Mouse (Mus musculus) myocyte (in vitro differentiated cells): ENCODE measurements around the gene Eif3l. TPM values are rescaled to one million over a fixed set of nuclear protein-coding genes. Genes with fewer than 3 reads are reported as not detected.

Experiments
- H3K27me3 ChIP-seq: one replicate; pipeline ENCODE4 v1.6.1; 2011; ENCODE audit not compliant: control insufficient read depth, insufficient read depth, insufficient read length
- H3K36me3 ChIP-seq: one replicate; pipeline ENCODE4 v1.6.1; 2011; ENCODE audit not compliant: control insufficient read depth, insufficient read depth
- H3K4me2 ChIP-seq: one replicate; pipeline ENCODE4 v1.6.1; 2011; ENCODE audit warnings: low read depth, control low read depth
- H3K4me3 ChIP-seq: one replicate; pipeline ENCODE4 v1.5.1; 2011; ENCODE audit warnings: mild to moderate bottlenecking, control low read depth, moderate library complexity
- H3K79me2 ChIP-seq: one replicate; pipeline ENCODE4 v1.6.1; 2011; ENCODE audit not compliant: control insufficient read depth, insufficient read depth
- H3ac ChIP-seq: one replicate; pipeline ENCODE4 v1.6.1; 2011; ENCODE audit not compliant: control insufficient read depth, insufficient read length
- CEBPB ChIP-seq: IDR thresholded peaks from 2 replicates; pipeline ENCODE4 v1.6.1; 2011; ENCODE audit warnings: mild to moderate bottlenecking, moderate library complexity; ENCODE audit not compliant: poor library complexity, insufficient read depth, severe bottlenecking
- E2F4 ChIP-seq: IDR thresholded peaks from one replicate; pipeline ENCODE4 v1.6.1; 2011; ENCODE audit warnings: mild to moderate bottlenecking, control low read depth, moderate library complexity; ENCODE audit not compliant: insufficient read depth
- MAX ChIP-seq: IDR thresholded peaks from one replicate; pipeline ENCODE4 v1.6.1; 2011; ENCODE audit warnings: low read depth, mild to moderate bottlenecking, control low read depth
- MYOD1 ChIP-seq, 3 experiments: IDR thresholded peaks; one replicate each; pipeline ENCODE4 v1.6.1; 2011; ENCODE audit warnings: control low read depth in 2 of 3, low read depth in 2 of 3, mild to moderate bottlenecking in 2 of 3, moderate library complexity in 1 of 3; ENCODE audit not compliant: insufficient read length in 2 of 3, control insufficient read depth in 1 of 3
- MYOG ChIP-seq, 3 experiments: IDR thresholded peaks; one replicate each; pipeline ENCODE4 v1.6.1; 2011; ENCODE audit warnings: control low read depth in 2 of 3, low read depth in 2 of 3, mild to moderate bottlenecking in 2 of 3; ENCODE audit not compliant: insufficient read length in 2 of 3, control insufficient read depth in 1 of 3, insufficient read depth in 1 of 3
- POLR2A ChIP-seq: IDR thresholded peaks from one replicate; pipeline ENCODE4 v1.6.1; 2011; ENCODE audit warnings: low read depth, mild to moderate bottlenecking, control low read depth, moderate library complexity; ENCODE audit not compliant: insufficient read length
- POLR2AphosphoS2 ChIP-seq: IDR thresholded peaks from one replicate; pipeline ENCODE4 v1.6.1; 2011; ENCODE audit warnings: low read depth, control low read depth; ENCODE audit not compliant: insufficient read length
- REST ChIP-seq: IDR thresholded peaks from one replicate; pipeline ENCODE4 v1.6.1; 2011; ENCODE audit warnings: mild to moderate bottlenecking, control low read depth, moderate library complexity; ENCODE audit not compliant: insufficient read depth, insufficient read length
- SRF ChIP-seq: IDR thresholded peaks from one replicate; pipeline ENCODE4 v1.6.1; 2011; ENCODE audit warnings: low read depth; ENCODE audit not compliant: control insufficient read depth, insufficient read length
- TCF12 ChIP-seq: IDR thresholded peaks from one replicate; pipeline ENCODE4 v1.6.1; 2011; ENCODE audit warnings: mild to moderate bottlenecking, control low read depth; ENCODE audit not compliant: poor library complexity, insufficient read depth, severe bottlenecking
- TCF3 ChIP-seq: IDR thresholded peaks from one replicate; pipeline ENCODE4 v1.6.1; 2011; ENCODE audit warnings: low read depth, control low read depth; ENCODE audit not compliant: insufficient read length
- USF1 ChIP-seq: IDR thresholded peaks from one replicate; pipeline ENCODE4 v1.6.1; 2011; ENCODE audit warnings: low read depth, mild to moderate bottlenecking, control low read depth, moderate library complexity
- polyA plus RNA-seq: library from polyadenylated mRNA; unstranded; fragments of >200 nt; fragmentation: generic; extraction: Trizol; gene quantifications from one replicate; pipeline ENCODE4 v1.2.1, GENCODE M21; 2012; ENCODE audit warnings: missing spikeins

Gene Eif3l
- polyA plus RNA-seq, 1 experiment: 315 TPM

GRCm38 (mm10) chr15:79062376-79063159, 12.4 kb upstream of the Eif3l start, which contains the start of gene Ankrd54:
Gene Ankrd54, minus strand, starts transcription at chr15:79062893.
- no peak for TF ChIP-seq USF1
- no peak for TF ChIP-seq MYOD1 (IDR thresholded peaks at IDR 0.05; ENCODE audit: control insufficient read depth in 1 of 3, insufficient read length in 2 of 3, low read depth in 2 of 3)
- peak; percentile 96 for TF ChIP-seq POLR2AphosphoS2
- peak in 1 of 3 experiments; percentile 25 for TF ChIP-seq MYOG (IDR thresholded peaks at IDR 0.05; ENCODE audit: control insufficient read depth in 1 of 3, insufficient read depth in 1 of 3, insufficient read length in 2 of 3, low read depth in 2 of 3)
- no peak for TF ChIP-seq TCF12
- no peak for TF ChIP-seq TCF3
- peak; percentile 67 for TF ChIP-seq E2F4
- no peak for TF ChIP-seq REST
- TF ChIP-seq SRF: no peak
- TF ChIP-seq MAX: no peak
- peak; percentile 98 for TF ChIP-seq POLR2A
- no peak for TF ChIP-seq CEBPB
- H3K79me2 ChIP-seq: peaks cover 9% of the 10 kb centered on the region
- H3K36me3 ChIP-seq: peaks cover 28% of the 10 kb centered on the region
- H3K4me3 ChIP-seq: peak within 1 kb of the TSS; percentile 44
- no peaks in the 10 kb centered on the region for H3K27me3 ChIP-seq
- peak within 1 kb of the TSS; percentile 21 for H3ac ChIP-seq
- peak within 1 kb of the TSS; percentile 90 for H3K4me2 ChIP-seq

- Histone ChIP-seq H3K4me2 (peak overlapping the region; percentile 90), H3ac (peak overlapping the region; percentile 21), H3K27me3 (peaks cover 7% of the 10 kb centered on the region), H3K36me3 (peaks cover 21% of the 10 kb centered on the region), H3K4me3 (peak overlapping the region; percentile 44), H3K79me2 (peaks cover 9% of the 10 kb centered on the region)
- no peak for TF ChIP-seq POLR2A
- TF ChIP-seq CEBPB: no peak
- no peak for TF ChIP-seq E2F4
- TF ChIP-seq MAX: no peak
- TF ChIP-seq MYOG (IDR thresholded peaks at IDR 0.05; ENCODE audit: control insufficient read depth in 1 of 3, insufficient read depth in 1 of 3, insufficient read length in 2 of 3, low read depth in 2 of 3): no peak
- no peak for TF ChIP-seq SRF
- no peak for TF ChIP-seq TCF12
- no peak for TF ChIP-seq USF1
- TF ChIP-seq REST: no peak
- no peak for TF ChIP-seq MYOD1 (IDR thresholded peaks at IDR 0.05; ENCODE audit: control insufficient read depth in 1 of 3, insufficient read length in 2 of 3, low read depth in 2 of 3)
- TF ChIP-seq POLR2AphosphoS2: no peak
- TF ChIP-seq TCF3: no peak
These were observed 11.7 kb upstream of the Eif3l start for GRCm38 (mm10) chr15:79063160-79063740.

- H3K79me2 ChIP-seq: peaks cover 9% of the 10 kb centered on the region
- no peak overlapping the region for H3K4me2 ChIP-seq
- H3K36me3 ChIP-seq: peaks cover 2% of the 10 kb centered on the region
- TF ChIP-seq MYOD1 (IDR thresholded peaks at IDR 0.05; ENCODE audit: control insufficient read depth in 1 of 3, insufficient read length in 2 of 3, low read depth in 2 of 3): no peak
- TF ChIP-seq E2F4: no peak
- TF ChIP-seq CEBPB: no peak
- TF ChIP-seq POLR2AphosphoS2: no peak
- TF ChIP-seq POLR2A: no peak
- TF ChIP-seq TCF12: no peak
- H3K4me3 ChIP-seq: no peak overlapping the region
- H3ac ChIP-seq: no peak overlapping the region
- peaks cover 14% of the 10 kb centered on the region for H3K27me3 ChIP-seq
These were observed 9.8 kb upstream of the Eif3l start for GRCm38 (mm10) chr15:79065086-79065770.

- Histone ChIP-seq H3K4me2 (no peak overlapping the region), H3K27me3 (peaks cover 14% of the 10 kb centered on the region), H3K79me2 (peaks cover 9% of the 10 kb centered on the region), H3K36me3 (no peaks in the 10 kb centered on the region), H3K4me3 (no peak overlapping the region), H3ac (no peak overlapping the region)
- no peak for TF ChIP-seq MYOG (IDR thresholded peaks at IDR 0.05; ENCODE audit: control insufficient read depth in 1 of 3, insufficient read depth in 1 of 3, insufficient read length in 2 of 3, low read depth in 2 of 3)
- TF ChIP-seq TCF12: no peak
- TF ChIP-seq POLR2A: no peak
- TF ChIP-seq TCF3: no peak
- TF ChIP-seq MYOD1 (IDR thresholded peaks at IDR 0.05; ENCODE audit: control insufficient read depth in 1 of 3, insufficient read length in 2 of 3, low read depth in 2 of 3): no peak
- TF ChIP-seq CEBPB: no peak
- no peak for TF ChIP-seq REST
- no peak for TF ChIP-seq E2F4
These were observed 8.7 kb upstream of the Eif3l start for GRCm38 (mm10) chr15:79066276-79066675.
